Mouse (Mus musculus) Muller cell, postnatal 12 days (primary cell): ENCODE results near the gene Aldh3b3.

ENCODE experiments used
- DNase-seq: peaks from one replicate; pipeline ENCODE4 v3.0.0-alpha.2; 2015; ENCODE audit errors: inconsistent ontology term

The Aldh3b3 gene

GRCm38 (mm10) chr19:4001752-4002151 is 43.3 kb downstream of the Aldh3b3 start:
- DNase-seq: no peak

- no peak for DNase-seq
These were observed 44.7 kb downstream of the Aldh3b3 start, which contains the start of gene Doc2g for GRCm38 (mm10) chr19:4003112-4003511. Doc2g (plus strand) TSS chr19:4003313.

DNA sequence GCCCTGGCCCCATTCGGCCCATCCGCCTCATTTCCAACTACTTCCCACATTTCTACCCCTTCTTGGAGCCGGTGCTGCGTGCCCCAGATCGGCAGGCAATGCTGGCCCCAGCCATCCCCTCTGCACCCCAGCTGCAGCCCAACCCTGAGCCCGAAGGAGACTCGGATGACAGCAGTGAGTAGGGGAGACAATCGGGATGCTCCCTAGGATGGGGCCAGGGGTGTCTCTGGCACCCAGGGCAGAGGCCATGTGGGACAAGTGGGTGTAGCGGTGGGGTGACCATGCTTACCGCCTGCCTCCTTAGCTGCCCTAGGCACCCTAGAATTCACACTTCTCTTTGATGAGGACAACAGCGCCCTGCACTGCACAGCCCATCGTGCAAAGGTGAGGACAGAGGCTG is 45.2 kb downstream of the Aldh3b3 start:
- DNase-seq: no peak

DNA sequence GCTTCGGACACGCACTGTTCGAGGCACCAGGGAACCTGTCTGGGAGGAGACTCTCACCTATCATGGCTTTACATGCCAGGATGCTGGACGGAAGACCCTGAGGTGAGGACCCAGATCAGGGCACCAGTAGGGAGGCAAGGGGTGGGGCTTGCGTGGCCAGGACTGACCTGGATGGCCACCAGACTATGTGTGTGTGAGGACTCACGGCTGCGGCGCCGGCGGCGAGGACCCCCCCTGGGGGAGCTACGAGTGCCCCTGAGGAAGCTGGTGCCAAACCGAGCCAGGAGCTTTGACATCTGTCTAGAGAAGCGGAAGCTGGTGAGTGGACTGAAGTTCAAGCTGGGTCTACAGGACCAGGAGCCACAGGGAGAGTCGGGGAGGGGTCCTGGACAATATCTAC is 45.9 kb downstream of the Aldh3b3 start:
- no peak for DNase-seq

DNA sequence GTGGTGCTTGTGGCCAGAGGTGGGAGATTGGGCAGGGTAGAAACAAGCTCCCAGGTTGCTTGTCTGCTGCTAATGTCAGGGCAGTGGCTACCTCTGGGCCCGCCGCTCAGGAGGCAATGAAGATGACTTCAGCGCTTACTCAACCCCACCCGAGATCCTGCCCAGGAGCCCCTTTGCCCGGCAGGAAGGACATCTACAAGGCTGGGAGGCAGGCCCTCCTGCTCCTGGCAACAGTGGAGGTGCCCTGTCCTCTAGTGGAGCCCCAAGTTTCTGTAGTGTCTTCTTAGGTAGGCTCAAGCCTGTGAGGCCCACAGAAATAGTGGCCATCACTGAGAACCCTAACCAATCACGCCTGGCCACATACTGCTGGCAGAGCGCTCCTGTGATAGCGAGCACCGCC is 46.6 kb downstream of the Aldh3b3 start:
- no peak for DNase-seq

DNA sequence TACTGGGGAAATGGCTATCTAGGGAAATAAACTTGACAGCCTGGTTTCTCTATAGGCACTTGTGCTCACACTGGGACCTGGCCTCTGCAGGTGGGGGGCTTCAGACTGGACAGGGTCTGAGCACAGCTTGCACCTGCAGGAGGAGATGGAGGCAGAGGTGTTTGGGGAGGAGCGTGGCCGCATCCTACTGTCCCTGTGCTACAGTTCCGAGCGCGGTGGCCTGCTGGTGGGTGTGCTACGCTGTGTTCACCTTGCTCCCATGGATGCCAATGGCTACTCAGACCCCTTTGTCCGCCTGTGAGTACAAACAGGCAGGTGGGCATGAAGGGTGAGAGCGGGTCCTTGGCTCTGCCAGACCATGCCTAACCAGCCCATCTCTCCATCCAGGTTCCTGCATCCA is 47.5 kb downstream of the Aldh3b3 start:
- DNase-seq: no peak

- no peak for DNase-seq
These were observed 52.6 kb downstream of the Aldh3b3 start for GRCm38 (mm10) chr19:4011086-4011485.

- DNase-seq: peak; percentile 96
These were observed 54.1 kb downstream of the Aldh3b3 start, which contains the start of gene Ndufv1 for GRCm38 (mm10) chr19:4012432-4013022. Ndufv1 (minus strand) TSS chr19:4012806.

GRCm38 (mm10) chr19:4013066-4013465 is 54.6 kb downstream of the Aldh3b3 start:
- no peak for DNase-seq

GRCm38 (mm10) chr19:4014802-4015201 is 56.4 kb downstream of the Aldh3b3 start:
- DNase-seq: no peak

DNA sequence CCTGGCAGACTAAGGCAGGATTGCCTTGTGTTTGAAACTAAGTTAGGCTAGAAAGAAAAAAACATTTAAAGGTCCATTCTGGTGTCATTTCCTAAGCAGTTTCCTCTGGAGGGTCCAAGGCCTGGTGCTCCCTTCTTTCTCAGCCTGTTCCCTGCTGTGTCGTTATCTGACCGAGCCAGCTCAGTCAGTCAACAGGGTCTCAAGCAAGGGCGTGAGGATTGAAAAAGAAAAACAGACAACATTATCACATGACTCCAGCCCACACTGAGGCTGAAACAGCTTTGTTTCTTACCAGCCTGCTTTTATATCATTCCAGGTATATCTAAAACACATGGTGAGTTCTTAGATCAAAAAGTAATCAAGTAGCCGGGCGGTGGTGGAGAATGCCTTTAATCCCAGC is 57.2 kb downstream of the Aldh3b3 start:
- no peak for DNase-seq

GRCm38 (mm10) chr19:4017921-4018587 is 59.6 kb downstream of the Aldh3b3 start:
- no peak for DNase-seq

- DNase-seq: peak; percentile 71
These were observed 60.5 kb downstream of the Aldh3b3 start for GRCm38 (mm10) chr19:4018743-4019583.
